ENCODE assay signal across 8 mouse cellular contexts in the genomic region with DNA sequence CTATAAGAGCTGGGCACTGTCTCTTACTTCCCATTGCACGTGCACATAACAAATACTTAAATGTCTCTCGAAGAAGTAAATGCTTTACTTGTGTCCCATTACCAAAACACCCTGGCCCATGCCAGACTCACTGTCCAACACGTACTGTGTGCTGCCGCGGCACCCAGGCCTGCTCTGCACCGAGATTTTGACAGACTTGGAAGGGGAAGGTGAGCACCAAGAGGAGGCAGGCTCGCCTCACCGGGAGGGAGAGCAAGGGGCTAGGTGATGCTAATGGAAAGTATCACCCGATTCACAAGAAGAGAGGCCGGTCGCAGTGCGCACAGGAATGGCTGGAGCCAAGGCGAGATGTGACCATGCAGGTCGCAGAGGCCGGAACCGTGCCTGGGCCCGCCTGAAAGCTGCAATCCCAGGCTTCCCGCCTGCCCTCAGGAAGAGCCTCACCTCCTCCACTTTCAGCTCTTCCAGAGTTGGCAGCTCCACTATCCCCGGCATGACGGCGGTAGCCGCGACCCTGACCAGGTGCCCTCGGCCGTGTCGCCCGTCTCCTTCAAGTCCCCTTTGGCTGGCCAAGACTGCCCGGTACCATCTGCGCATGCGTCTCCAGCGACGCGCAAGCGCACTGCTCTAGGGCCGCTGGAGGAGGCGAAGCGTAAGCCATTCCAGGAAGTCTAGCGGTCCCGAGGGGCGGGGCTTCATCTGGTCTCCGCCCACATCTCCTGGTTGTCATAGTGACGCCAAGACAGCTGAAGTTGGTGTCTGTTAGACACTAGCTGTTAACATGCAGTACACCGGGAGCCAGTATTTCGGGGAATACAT. TPM values are rescaled to one million over a fixed set of nuclear protein-coding genes. Genes with fewer than 3 reads are reported as not detected.
DNase-seq lines count a peak whose midpoint lies in the region; ATAC-seq lines count a peak whose summit lies in the region.

A gene (minus strand): TSS at position 659 of the 819 bp plus-strand sequence.
A gene (plus strand): TSS at position 711 of the 819 bp plus-strand sequence.

- peak within 1 kb of the TSS; percentile 79 for H3K9ac ChIP-seq in kidney, embryonic 15.5 days

- DNase-seq in B cell, adult 2 months = peak; percentile 99
- peak; percentile 99 for DNase-seq in brain, adult 2 months (ENCODE audit: low read depth, low spot score)
- peak; percentile 99 for DNase-seq in heart, embryonic 10.5 days (ENCODE audit: low spot score)
- DNase-seq in liver = peak; percentile 98
- peak; percentile 98 to 99 for DNase-seq in spleen, postnatal 4 days (ENCODE audit: low spot score in 2 of 2)

- under 1% methylated on average over 44 of the region's 44 CpGs for WGBS in heart, embryonic 10.5 days
- under 1% methylated on average over 44 of the region's 44 CpGs for WGBS in kidney, embryonic 15.5 days

- H3K27me3 ChIP-seq in heart, embryonic 10.5 days (ENCODE audit: insufficient read depth, poor library complexity, severe bottlenecking) = no peaks in the 10 kb centered on the region; the same call in 1 of the 2 replicates
- H3K27me3 ChIP-seq in kidney, embryonic 15.5 days = no peaks in the 10 kb centered on the region

- ATAC-seq in erythroblast, adult 5-6 weeks (replicated peaks; ENCODE audit: low FRiP score, poor library complexity, severe bottlenecking) = peak; percentile 97
- ATAC-seq in kidney, embryonic 15.5 days (replicated peaks; ENCODE audit: low FRiP score) = peak; percentile 99
- ATAC-seq in monocyte, adult 5-6 weeks (replicated peaks; ENCODE audit: insufficient number of reproducible peaks, low FRiP score, low TSS enrichment, poor library complexity, severe bottlenecking) = peak; percentile 95

- H3K9me3 ChIP-seq in heart, embryonic 10.5 days = no peaks in the 10 kb centered on the region
- no peaks in the 10 kb centered on the region for H3K9me3 ChIP-seq in kidney, embryonic 15.5 days (replicated peaks)

- peak within 1 kb of the TSS; percentile 70 for H3K4me3 ChIP-seq in heart, embryonic 10.5 days
- H3K4me3 ChIP-seq in kidney, embryonic 15.5 days (replicated peaks) = peak within 1 kb of the TSS; percentile 62

- peaks cover 6% of the 10 kb centered on the region; the same call in 1 of the 2 replicates for H3K36me3 ChIP-seq in heart, embryonic 10.5 days
- H3K36me3 ChIP-seq in kidney, embryonic 15.5 days = peaks cover 11% of the 10 kb centered on the region

- peaks cover 19% of the 10 kb centered on the region for H3K4me1 ChIP-seq in heart, embryonic 10.5 days
- H3K4me1 ChIP-seq in kidney, embryonic 15.5 days = peaks cover 20% of the 10 kb centered on the region

- peak within 1 kb of the TSS; percentile 93 for H3K27ac ChIP-seq in heart, embryonic 10.5 days
- peak within 1 kb of the TSS; percentile 7 for H3K27ac ChIP-seq in kidney, embryonic 15.5 days

- H3K4me2 ChIP-seq in kidney, embryonic 15.5 days = peak within 1 kb of the TSS; percentile 63

RNA-seq across cellular contexts. Expression of the first gene that starts in this region (rescaled TPM):
- 16.9 and 28.4 TPM in 2 replicates for total RNA-seq in erythroblast, adult 5-6 weeks (2015; ENCODE audit: low replicate concordance)
- 6.5 and 9.3 TPM in 2 replicates for total RNA-seq in erythroblast, adult 5-6 weeks (2017; ENCODE audit: low replicate concordance)
- polyA plus RNA-seq in heart, embryonic 10.5 days (2016; fragmentation: Nextera tagmentation; extraction: Ambion mirVana) = 329 and 373 TPM in 2 replicates
- polyA plus RNA-seq in kidney, embryonic 15.5 days (2015; fragmentation: Nextera tagmentation; extraction: Ambion mirVana) = 252 and 254 TPM in 2 replicates
- total RNA-seq in monocyte, adult 5-6 weeks (2017) = 26.1 to 34.0 TPM (median 32.9 TPM) in 3 replicates

RNA-seq across cellular contexts. Expression of the second gene that starts in this region (rescaled TPM):
- total RNA-seq in erythroblast, adult 5-6 weeks (2015; ENCODE audit: low replicate concordance) = not detected in 2 replicates
- not detected in 2 replicates for total RNA-seq in erythroblast, adult 5-6 weeks (2017; ENCODE audit: low replicate concordance)
- not detected in 2 replicates for polyA plus RNA-seq in heart, embryonic 10.5 days (2016; fragmentation: Nextera tagmentation; extraction: Ambion mirVana)
- 0.40 and 0.91 TPM in 2 replicates for polyA plus RNA-seq in kidney, embryonic 15.5 days (2015; fragmentation: Nextera tagmentation; extraction: Ambion mirVana)
- not detected in 3 replicates for total RNA-seq in monocyte, adult 5-6 weeks (2017)

Comparison
In these comparisons a context has a peak if more than half of its experiments do, and no peak if none do; other contexts are left out.
1. Peak in every context shown above with its lines: DNase-seq, ATAC-seq, H3K4me3 ChIP-seq and H3K27ac ChIP-seq.